Mouse (Mus musculus): Measurements from ENCODE around the gene Diras2.

DNA sequence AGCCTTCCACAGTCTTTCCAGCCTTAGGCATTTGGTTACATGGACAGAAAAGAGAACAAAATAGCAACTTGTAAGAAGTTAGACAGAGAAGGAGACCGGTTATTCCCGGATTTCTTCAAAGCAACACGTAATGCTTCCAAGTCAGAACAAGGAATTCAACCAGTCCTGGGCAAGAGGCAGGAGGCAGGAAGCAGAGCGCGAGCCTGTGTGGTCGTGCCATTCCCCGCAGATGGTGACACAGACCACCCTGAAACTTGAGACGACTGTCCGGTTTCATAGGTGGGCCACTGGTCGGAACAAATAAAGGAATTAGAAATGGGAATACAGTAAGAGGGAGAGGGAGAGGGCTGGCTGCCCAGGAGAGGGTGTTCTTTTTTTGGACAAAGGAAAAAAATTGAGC lies 45.8 kb upstream of the Diras2 start:
- TF ChIP-seq CTCF (IDR thresholded peaks at IDR 0.05; ENCODE audit: low read depth, low read length) (no peak), POLR2A (IDR thresholded peaks at IDR 0.05; ENCODE audit: borderline replicate concordance, low read depth, low read length) (no peak)
